Mouse (Mus musculus) R1 (cell line): ENCODE results near the gene Olfr1134.
"Not testable (repeated sequence)": the region's sequence is repeated elsewhere in the genome, so short reads cannot be mapped to it uniquely, and the experiment has no call there.

Source experiments
- DNase-seq: peaks from one replicate; pipeline ENCODE4 v3.0.0-alpha.2; 2018; ENCODE audit warnings: low read depth, low spot score

Gene Olfr1134

GRCm38 (mm10) chr2:87658360-87658759 is at the start of gene Olfr1134:
Olfr1134 (minus strand) TSS chr2:87658460.
- DNase-seq: no peak

DNA sequence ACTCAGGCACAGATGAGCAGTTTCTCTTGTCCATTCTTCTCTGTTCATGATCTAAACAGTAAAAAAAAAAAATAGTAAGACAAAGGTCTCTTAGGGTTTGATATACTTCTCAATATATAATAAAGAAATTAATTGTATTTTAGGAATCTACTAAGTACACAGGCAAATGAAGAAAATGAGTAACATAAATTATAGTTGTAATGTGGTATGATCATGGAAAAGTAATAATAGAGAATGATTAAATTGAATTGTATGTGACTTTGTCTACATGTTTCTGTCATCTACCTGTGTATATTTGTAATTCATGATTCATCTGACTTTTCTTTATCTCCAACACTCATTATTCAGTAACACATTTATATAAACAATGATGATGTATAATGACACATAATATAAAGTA is 35.6 kb upstream of the Olfr1134 start, which contains the start of gene Olfr1136:
Olfr1136 (minus strand) TSS at position 101 of the 400 bp plus-strand sequence.
- DNase-seq: no peak

- no peak for DNase-seq
These were observed 15.3 kb upstream of the Olfr1134 start, which contains the start of gene Olfr1135 for GRCm38 (mm10) chr2:87673564-87673963. Olfr1135 (minus strand) TSS chr2:87673664.

DNA sequence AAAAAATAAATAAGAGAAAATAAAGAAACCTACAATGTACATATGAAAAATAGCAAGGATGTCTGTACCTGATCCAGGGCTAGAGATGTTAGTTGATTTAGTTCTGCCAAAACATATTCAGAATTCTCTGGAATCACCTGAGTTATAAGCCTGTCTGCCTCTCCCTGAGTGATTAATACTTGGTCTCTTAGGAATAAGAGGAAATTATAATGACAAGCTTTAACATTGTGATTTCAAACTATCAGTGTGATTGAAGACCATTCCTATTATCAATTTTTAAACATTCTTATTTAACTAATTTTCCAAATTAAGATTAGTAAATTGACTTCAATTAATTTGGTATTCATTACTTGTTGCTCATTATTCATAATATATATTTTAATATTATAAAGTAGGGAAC is 11.0 kb downstream of the Olfr1134 start, which contains the start of gene Olfr1133:
Olfr1133 (minus strand) TSS at position 101 of the 400 bp plus-strand sequence.
- no peak for DNase-seq

DNA sequence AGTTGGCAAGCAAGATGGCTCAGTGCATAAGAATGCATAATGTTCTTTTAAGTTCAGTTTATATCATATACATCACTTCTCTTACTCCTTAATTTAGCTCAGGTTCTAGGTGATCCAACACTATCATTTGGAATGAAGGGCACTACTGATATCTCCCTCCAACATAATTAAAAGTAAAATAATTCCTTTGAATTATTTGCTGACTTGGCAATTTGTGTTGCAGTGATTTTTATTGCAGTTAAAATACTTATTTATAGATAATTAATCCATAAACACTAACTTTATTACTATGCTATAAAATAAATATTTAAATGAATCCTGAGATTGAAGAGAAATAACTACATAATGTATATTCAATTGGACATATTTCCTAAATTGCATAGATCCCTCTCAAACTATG is 15.8 kb downstream of the Olfr1134 start:
- no peak for DNase-seq

- no peak for DNase-seq
These were observed 20.8 kb downstream of the Olfr1134 start, which contains the start of gene Olfr1132 for GRCm38 (mm10) chr2:87637435-87637834. Olfr1132 (minus strand) TSS chr2:87637535.

DNA sequence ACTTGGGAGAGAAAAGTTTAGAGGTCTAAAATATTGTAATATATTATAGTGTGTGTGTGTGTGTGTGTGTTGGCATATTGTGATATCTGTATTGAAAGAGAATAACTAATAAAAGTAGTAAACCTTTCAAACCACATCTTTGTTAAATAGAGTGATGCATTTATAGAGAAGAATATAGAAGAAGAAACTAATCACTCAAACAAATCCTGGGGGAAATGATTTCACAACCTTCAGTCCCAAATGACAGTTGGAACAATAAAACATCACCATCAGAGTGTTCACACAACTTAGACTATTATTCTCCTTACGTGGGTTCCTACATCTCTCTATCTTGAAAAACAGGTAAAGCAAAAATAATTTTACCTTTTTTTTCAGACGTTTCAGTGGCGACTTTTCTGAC is 31.5 kb downstream of the Olfr1134 start, which contains the start of gene Olfr1131:
Olfr1131 (plus strand) TSS at position 301 of the 400 bp plus-strand sequence.
- no peak for DNase-seq

DNA sequence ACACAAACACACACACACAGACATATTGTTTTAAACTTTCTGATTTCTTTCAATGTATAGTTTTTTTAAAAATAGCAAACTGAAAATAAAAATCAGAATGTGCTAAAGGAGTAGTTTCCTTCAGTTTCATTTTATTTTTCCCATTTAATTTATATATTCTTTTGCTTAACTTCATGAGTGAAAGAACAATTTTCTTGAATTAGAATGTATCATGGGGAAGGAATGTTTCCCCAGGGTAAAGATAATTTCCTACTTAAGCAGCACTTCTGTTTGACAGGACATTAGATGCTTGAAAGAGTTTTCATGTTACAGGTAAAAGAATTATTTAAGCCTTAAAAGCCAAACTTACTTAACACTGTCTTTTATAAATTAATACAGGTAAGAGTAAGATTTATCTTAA is 52.3 kb downstream of the Olfr1134 start, which contains the start of gene Olfr1130:
Olfr1130 (plus strand) TSS at position 301 of the 400 bp plus-strand sequence.
- not testable (repeated sequence) for DNase-seq
